Mouse (Mus musculus) hindbrain, embryonic 15.5 days (tissue): ENCODE measurements around the gene Ctdsp1. TPM values are rescaled to one million over a fixed set of nuclear protein-coding genes. Genes with fewer than 3 reads are reported as not detected.

Experiments
- ATAC-seq: fragments of 200-750 bp; cut with Nextera tagmentation; 2 replicates; pipeline ENCODE4 v1.8.0; 2017; ENCODE audit warnings: low read depth, moderate number of reproducible peaks, moderate TSS enrichment; ENCODE audit not compliant: low FRiP score
- H3K27ac ChIP-seq: fragments of 300-500 bp; sonication (generic); replicated peaks from 2 replicates; pipeline ENCODE4 v1.5.1; 2015; ENCODE audit warnings: mild to moderate bottlenecking, inconsistent platforms
- H3K27me3 ChIP-seq: fragments of 300-500 bp; sonication (generic); 2 replicates; pipeline ENCODE4 v1.6.1; 2015; ENCODE audit warnings: control low read depth, inconsistent platforms
- H3K36me3 ChIP-seq: fragments of 300-500 bp; sonication (generic); 2 replicates; pipeline ENCODE4 v1.6.1; 2015; ENCODE audit warnings: control low read depth, inconsistent platforms
- H3K4me1 ChIP-seq: fragments of 300-500 bp; sonication (generic); replicated peaks from 2 replicates; pipeline ENCODE4 v1.6.1; 2015; ENCODE audit warnings: control low read depth, inconsistent platforms
- H3K4me2 ChIP-seq: fragments of 300-500 bp; sonication (generic); 2 replicates; pipeline ENCODE4 v1.6.1; 2015; ENCODE audit warnings: moderate library complexity, mild to moderate bottlenecking, inconsistent platforms
- H3K4me3 ChIP-seq: fragments of 300-500 bp; sonication (generic); 2 replicates; pipeline ENCODE4 v1.5.1; 2015; ENCODE audit warnings: mild to moderate bottlenecking, inconsistent platforms
- H3K9ac ChIP-seq: fragments of 300-500 bp; sonication (generic); 2 replicates; pipeline ENCODE4 v1.6.1; 2015; ENCODE audit warnings: inconsistent platforms
- H3K9me3 ChIP-seq: fragments of 300-500 bp; sonication (generic); 2 replicates; pipeline ENCODE4 v1.6.1; 2016; ENCODE audit warnings: control low read depth, inconsistent platforms
- WGBS: fragments of 180-500 bp; shearing (Covaris S2); methylation state at CpG from one replicate; pipeline ENCODE4 v1.1.7; 2015; 5-methylcytosine and 5-hydroxymethylcytosine counted together
- polyA plus RNA-seq: library from polyadenylated mRNA; unstranded; fragments of >200 nt; fragmentation: Nextera tagmentation; extraction: Ambion mirVana; gene quantifications from 2 replicates; pipeline ENCODE4 v1.2.1, GENCODE M21; 2015

The Ctdsp1 gene
- polyA plus RNA-seq, 1 experiment from 2014 or later = 19.3 TPM

DNA sequence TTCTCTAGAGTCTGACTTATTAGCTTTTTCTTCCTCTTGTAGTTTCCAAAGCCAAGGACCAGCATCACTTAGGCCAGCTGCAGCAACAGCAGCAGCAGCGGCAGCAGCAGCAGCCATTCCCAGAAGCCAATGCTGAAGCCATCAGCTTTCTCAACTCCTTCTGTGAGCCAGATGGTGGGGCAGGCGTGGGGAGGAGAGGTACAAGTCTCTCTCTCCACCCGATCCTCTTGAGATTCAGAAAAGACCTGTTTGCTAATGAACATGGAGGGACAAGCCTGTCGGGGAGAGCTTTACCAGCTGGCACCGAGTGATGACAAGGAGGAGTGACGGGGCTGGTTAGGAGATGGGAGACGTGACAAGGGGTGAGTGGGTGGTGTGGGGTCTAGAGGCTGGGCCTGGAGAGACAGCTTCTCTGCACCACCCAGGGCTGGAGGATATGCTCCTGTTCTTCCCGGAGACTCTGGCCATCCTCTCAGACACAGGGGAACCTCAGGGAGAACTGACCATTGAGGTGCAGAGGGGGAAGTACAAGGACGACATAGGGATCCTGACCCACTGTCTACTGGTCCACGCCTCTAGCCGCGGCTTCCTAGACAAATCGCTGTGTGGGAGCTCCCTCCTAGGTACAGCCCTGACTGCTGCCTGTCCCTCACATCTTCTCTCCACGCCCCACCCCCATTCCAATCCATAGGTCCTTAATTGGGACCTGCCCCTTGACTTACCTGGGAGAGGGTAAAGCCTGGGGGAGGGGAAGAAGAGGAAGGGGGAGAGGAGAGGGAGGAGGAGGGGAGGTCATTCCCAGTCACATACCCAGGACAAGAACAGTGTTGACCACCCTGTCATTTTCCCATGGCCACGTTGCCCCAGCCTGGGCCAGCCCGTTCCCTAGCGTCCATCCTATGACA is 28.7 kb upstream of the Ctdsp1 start:
- Histone ChIP-seq H3K9me3 (no peaks in the 10 kb centered on the region), H3K36me3 (no peaks in the 10 kb centered on the region), H3K9ac (no peak overlapping the region), H3K4me1 (no peaks in the 10 kb centered on the region), H3K4me3 (no peak overlapping the region), H3K27me3 (no peaks in the 10 kb centered on the region), H3K4me2 (no peak overlapping the region), H3K27ac (no peak overlapping the region)
- WGBS = 65% methylated on average over 17 of the region's 17 CpGs
- 0 out of 2 replicates have a peak, but pooled peaks have one; percentile 59 for ATAC-seq

DNA sequence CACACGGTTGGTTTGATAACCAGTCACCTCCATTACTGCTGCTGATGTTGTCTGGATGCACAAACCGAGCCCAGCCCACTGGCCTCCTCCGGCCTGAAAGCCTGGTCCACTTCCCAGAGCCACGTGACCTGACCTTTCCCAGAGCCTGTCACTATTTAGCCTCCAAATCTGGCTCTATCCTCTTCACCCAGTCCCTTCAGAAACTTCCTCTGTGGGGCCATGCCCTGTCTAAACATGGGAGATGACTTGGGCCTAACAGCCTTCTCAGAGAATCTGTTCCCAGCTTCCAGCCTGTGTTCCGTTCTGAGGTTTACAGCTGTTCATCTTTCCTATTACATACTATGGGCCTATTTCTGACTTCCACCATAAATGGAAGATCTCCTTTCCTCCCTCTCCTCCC is 27.9 kb upstream of the Ctdsp1 start:
- no peak for ATAC-seq
- peaks cover 5% of the 10 kb centered on the region for H3K4me1 ChIP-seq
- no peak overlapping the region for H3K9ac ChIP-seq
- 75% methylated on average over 5 of the region's 5 CpGs for WGBS
- no peak overlapping the region for H3K4me3 ChIP-seq
- H3K9me3 ChIP-seq = no peaks in the 10 kb centered on the region
- no peaks in the 10 kb centered on the region for H3K27me3 ChIP-seq
- H3K27ac ChIP-seq = no peak overlapping the region
- no peak overlapping the region for H3K4me2 ChIP-seq
- H3K36me3 ChIP-seq = no peaks in the 10 kb centered on the region

DNA sequence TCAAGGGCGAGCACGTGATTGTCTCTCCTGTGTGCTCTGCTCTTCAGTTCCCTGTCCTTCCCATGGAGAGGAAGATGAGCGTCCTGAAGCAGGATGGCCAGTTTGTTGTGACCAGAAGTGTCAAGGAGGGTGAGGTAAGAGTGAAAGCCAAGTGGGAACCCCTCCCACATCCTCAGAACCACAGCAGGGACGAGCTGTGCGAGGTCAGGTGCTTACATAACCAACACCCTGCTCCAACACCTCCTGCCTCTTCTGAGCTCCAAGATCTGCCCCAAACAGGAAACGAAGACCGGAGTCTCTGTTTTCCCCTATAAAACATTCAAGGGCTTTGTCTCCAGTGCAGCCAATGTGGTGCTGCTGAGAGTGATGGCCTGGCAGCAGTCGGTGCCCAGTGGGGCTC is 27.0 kb upstream of the Ctdsp1 start:
- no peak overlapping the region for H3K27ac ChIP-seq
- H3K27me3 ChIP-seq = no peaks in the 10 kb centered on the region
- no peaks in the 10 kb centered on the region for H3K9me3 ChIP-seq
- no peak for ATAC-seq
- 83% methylated on average over 8 of the region's 8 CpGs for WGBS
- H3K4me3 ChIP-seq = no peak overlapping the region
- H3K36me3 ChIP-seq = no peaks in the 10 kb centered on the region
- no peak overlapping the region for H3K9ac ChIP-seq
- H3K4me1 ChIP-seq = peaks cover 5% of the 10 kb centered on the region
- H3K4me2 ChIP-seq = no peak overlapping the region

DNA sequence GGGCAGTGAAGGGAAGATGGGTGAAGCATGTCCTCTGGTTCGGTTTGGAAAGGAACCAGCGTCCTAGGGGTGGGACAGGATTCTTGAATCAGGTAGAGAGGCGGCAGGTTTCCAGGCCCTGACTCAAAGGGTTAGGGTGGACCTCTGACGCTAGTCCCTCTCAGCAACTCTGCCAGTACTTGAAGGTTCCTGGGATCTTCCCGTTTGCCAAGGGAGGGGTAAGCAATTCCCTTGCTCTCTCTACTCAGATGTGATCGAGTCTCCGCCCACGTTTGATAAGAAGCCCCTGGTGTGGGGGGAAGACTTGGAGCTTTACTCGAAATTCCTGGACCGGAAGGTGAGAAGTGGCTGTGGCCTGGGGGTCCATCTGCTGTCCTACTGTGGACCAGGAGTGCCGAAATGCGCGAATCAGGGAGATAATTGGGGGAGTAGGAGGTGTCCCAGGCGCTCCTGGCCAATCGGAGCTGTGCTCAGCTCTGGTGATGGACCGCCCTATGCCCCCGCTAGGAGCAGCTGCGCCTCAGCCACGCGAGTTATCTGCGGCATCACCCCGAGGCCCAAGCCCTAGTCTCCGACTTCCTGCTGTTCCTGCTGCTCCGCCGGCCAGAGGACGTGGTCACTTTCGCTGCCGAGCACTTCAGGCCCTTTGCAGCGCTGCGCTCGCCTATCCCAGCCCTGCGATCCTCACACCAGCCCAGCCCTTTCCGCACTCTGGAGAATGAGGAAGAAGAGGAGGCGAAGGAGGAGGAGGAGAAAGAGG is 23.2 kb upstream of the Ctdsp1 start:
- Histone ChIP-seq H3K9me3 (no peaks in the 10 kb centered on the region), H3K4me3 (peak overlapping the region; percentile 33), H3K4me1 (peaks cover 5% of the 10 kb centered on the region), H3K36me3 (no peaks in the 10 kb centered on the region), H3K4me2 (peak overlapping the region; percentile 63), H3K27ac (no peak overlapping the region), H3K27me3 (no peaks in the 10 kb centered on the region), H3K9ac (peak overlapping the region; percentile 10; the same call in 1 of the 2 replicates)
- 19% methylated on average over 34 of the region's 34 CpGs for WGBS
- peak; percentile 81 for ATAC-seq

DNA sequence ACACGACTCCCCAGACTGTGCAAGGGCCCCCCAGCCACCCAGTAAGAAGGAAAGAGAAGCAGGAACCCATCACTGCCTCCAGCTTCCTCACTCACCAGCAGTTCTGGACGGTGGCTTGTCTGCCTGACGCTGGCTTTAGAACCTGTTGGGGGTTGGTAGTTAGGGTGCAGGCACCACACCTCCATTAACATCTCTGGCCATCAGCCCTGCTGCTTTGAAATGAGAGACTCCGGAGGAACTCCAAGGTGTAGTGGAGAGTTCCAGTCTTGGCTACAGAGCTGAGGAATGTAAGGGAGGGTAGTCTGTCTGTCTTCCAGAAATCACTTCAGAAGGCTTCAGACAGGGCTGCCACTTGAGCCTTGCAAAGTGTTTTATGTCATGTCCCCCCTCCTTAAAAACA is 21.3 kb upstream of the Ctdsp1 start:
- 63% methylated on average over 3 of the region's 4 CpGs for WGBS
- H3K9me3 ChIP-seq = no peaks in the 10 kb centered on the region
- no peak overlapping the region for H3K4me2 ChIP-seq

DNA sequence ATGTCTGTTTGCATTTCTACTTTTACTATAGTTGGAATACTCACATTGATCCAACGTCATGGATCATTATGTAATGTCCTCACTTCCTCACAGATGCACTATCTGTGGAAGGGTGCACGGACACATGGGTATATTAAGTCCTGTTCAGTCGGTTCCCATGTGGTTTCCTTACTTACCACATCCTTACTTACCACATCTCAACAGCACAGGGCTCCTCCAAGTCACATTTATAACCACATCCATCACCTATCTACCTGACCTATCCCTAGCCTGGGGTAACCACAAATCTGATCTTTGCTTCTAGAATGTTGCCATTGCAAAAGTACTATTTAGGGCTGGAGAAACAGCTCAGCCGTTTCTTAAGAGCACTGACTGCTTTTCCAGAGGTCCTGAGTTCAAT is 17.9 kb upstream of the Ctdsp1 start:
- Histone ChIP-seq H3K36me3 (no peaks in the 10 kb centered on the region), H3K9me3 (no peaks in the 10 kb centered on the region), H3K4me3 (no peak overlapping the region), H3K27me3 (no peaks in the 10 kb centered on the region), H3K4me2 (no peak overlapping the region), H3K27ac (no peak overlapping the region), H3K4me1 (peaks cover under 1% of the 10 kb centered on the region; the same call in 1 of the 2 replicates), H3K9ac (no peak overlapping the region)
- no peak for ATAC-seq
- 83% methylated on average over 4 of the region's 4 CpGs for WGBS

More for the DNA sequence above, 21.3 kb upstream of the Ctdsp1 start:
- Histone ChIP-seq H3K4me1 (peaks cover 5% of the 10 kb centered on the region), H3K36me3 (no peaks in the 10 kb centered on the region), H3K27me3 (no peaks in the 10 kb centered on the region), H3K9ac (no peak overlapping the region), H3K4me3 (no peak overlapping the region), H3K27ac (no peak overlapping the region)
- no peak for ATAC-seq

DNA sequence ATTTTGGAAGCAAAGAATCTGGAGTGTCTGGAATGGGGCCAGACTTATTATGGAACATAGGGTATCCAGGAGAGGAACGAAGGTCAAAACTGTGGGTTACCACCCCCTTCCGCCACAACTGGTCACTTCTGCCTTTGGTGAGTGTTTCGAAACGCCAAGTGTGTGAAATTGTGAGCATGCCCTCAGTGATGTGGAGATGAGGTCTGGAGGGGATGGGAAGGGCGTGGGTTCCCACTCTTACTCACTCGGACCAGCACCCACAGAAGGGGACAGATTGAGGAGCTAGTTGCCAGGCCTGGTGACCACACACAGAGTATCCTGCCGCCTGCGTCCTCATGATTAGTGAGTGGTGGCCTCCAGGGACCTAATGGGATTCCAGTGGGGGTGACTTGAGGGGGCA is 16.3 kb upstream of the Ctdsp1 start, which contains the start of gene Slc11a1:
TSS of gene Slc11a1 (plus strand) at position 216 of the 400 bp plus-strand sequence.
- Histone ChIP-seq H3K4me2 (no peak within 1 kb of the TSS), H3K27ac (no peak within 1 kb of the TSS), H3K4me1 (no peaks in the 10 kb centered on the region), H3K4me3 (no peak within 1 kb of the TSS), H3K36me3 (no peaks in the 10 kb centered on the region), H3K9ac (no peak within 1 kb of the TSS), H3K27me3 (no peaks in the 10 kb centered on the region), H3K9me3 (no peaks in the 10 kb centered on the region)
- 0 out of 2 replicates have a peak, but pooled peaks have one; percentile 34 for ATAC-seq
- WGBS = 81% methylated on average over 8 of the region's 8 CpGs

DNA sequence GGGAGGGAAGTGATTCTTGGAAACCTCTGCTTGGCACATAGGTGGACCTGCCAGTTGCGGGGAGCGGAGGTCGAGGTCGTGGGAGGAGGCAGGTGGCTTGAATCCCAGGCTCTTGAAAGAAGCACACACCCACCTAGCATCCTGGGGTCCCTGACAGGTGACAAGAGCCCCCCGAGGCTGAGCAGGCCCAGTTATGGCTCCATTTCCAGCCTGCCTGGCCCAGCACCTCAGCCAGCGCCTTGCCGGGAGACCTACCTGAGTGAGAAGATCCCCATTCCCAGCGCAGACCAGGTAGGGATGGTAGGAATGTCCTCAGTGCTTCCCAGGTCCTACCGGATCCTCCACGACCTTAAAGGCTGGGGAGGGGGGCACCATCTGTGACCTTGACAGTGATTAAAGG is 15.7 kb upstream of the Ctdsp1 start:
- Histone ChIP-seq H3K36me3 (no peaks in the 10 kb centered on the region), H3K9me3 (no peaks in the 10 kb centered on the region), H3K4me1 (no peaks in the 10 kb centered on the region), H3K4me3 (no peak overlapping the region), H3K4me2 (no peak overlapping the region), H3K9ac (no peak overlapping the region), H3K27ac (no peak overlapping the region), H3K27me3 (no peaks in the 10 kb centered on the region)
- 77% methylated on average over 10 of the region's 10 CpGs for WGBS
- ATAC-seq = no peak

DNA sequence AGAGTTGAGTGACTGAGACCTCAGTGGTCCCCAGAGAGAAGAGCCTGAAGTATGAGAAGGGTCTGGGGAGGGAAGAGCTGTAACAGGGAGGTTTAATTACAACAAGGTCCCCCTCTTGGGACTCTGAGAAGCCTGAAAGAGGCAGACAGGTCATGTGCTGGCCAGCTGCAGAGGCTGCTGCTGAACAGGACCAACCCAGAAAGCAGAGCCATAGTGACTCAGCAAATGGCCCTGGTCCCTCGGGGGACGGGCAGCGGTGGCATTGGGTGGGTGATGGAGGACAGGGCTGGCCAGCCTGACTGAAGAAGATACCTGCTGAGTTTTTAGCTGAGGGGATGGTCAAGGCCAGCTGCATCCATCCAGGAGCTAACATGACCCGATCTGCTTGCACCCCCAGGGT is 14.9 kb upstream of the Ctdsp1 start:
- H3K27ac ChIP-seq = no peak overlapping the region
- WGBS = 77% methylated on average over 4 of the region's 4 CpGs
- H3K9ac ChIP-seq = no peak overlapping the region
- ATAC-seq = no peak
- H3K4me1 ChIP-seq = no peaks in the 10 kb centered on the region
- no peaks in the 10 kb centered on the region for H3K9me3 ChIP-seq
- no peak overlapping the region for H3K4me3 ChIP-seq
- no peaks in the 10 kb centered on the region for H3K27me3 ChIP-seq
- no peak overlapping the region for H3K4me2 ChIP-seq
- H3K36me3 ChIP-seq = no peaks in the 10 kb centered on the region

DNA sequence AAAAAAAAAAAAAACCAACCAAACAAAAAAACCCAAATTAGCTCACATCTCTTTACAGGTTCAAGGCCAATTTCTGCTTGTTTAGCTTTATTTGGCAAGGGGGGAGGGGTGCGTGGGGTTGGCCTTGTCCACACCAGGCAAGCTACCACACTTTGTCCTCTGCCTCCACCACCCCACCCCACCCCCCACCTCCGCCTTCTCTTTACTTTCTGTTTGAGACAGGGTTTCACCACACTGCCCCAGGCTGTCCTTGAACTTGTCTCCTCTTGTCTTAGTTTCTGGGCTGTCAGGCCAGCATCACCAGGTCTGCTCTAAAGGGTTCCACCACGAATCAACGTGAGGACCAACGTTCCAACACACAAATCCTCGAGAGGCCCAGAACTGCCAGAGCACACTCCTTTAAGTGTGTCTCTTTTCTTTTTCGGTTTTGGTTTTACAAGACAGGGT is 12.2 kb upstream of the Ctdsp1 start:
- H3K27me3 ChIP-seq = no peaks in the 10 kb centered on the region

DNA sequence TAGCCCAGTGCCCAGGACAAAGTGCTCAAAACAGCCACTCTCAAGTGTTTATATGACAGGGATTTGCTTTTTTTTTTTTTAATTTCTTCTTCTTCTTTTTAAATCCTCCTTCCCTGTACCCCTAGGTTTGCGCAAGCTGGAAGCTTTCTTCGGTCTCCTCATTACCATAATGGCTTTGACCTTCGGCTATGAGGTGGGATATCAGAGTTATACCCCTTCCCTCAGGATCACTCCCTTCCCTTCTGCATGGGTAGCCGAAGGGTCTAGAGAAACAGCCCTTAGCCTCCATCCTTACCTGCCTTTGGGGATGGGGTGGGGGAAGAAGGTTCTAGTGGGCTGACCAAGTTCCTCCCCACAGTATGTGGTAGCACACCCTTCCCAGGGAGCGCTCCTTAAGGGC is 10.8 kb upstream of the Ctdsp1 start:
- WGBS = 92% methylated on average over 5 of the region's 5 CpGs
- Histone ChIP-seq H3K9me3 (no peaks in the 10 kb centered on the region), H3K4me3 (no peak overlapping the region), H3K4me2 (no peak overlapping the region), H3K27ac (no peak overlapping the region), H3K36me3 (no peaks in the 10 kb centered on the region), H3K9ac (no peak overlapping the region), H3K4me1 (no peaks in the 10 kb centered on the region), H3K27me3 (no peaks in the 10 kb centered on the region)
- no peak for ATAC-seq

More for the DNA sequence above, 12.2 kb upstream of the Ctdsp1 start:
- Histone ChIP-seq H3K27ac (no peak overlapping the region), H3K4me2 (no peak overlapping the region), H3K9ac (no peak overlapping the region), H3K4me3 (no peak overlapping the region), H3K4me1 (no peaks in the 10 kb centered on the region), H3K36me3 (no peaks in the 10 kb centered on the region), H3K9me3 (no peaks in the 10 kb centered on the region)
- 84% methylated on average over 7 of the region's 7 CpGs for WGBS
- no peak for ATAC-seq

DNA sequence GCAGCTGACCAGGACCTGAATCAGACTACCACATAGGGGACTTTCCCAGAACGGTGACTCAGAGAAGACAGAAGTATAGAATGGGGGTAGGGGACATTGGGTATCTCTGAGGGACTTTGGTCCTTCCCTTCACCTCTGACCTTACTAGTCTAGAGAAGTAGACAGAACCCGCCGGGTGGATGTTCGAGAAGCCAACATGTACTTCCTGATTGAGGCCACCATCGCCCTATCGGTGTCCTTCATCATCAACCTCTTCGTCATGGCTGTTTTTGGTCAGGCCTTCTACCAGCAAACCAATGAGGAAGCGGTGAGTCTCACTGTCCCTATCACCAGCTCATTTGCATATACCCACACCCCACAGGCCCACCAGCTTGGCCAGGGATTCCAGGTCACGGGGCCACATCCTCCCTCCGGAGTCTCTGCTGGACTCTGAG is 9.7 kb upstream of the Ctdsp1 start:
- H3K9ac ChIP-seq = no peak overlapping the region
- H3K27ac ChIP-seq = no peak overlapping the region
- H3K36me3 ChIP-seq = no peaks in the 10 kb centered on the region
- H3K27me3 ChIP-seq = no peaks in the 10 kb centered on the region
- ATAC-seq = no peak
- H3K9me3 ChIP-seq = no peaks in the 10 kb centered on the region
- 0 out of 2 replicates have a peak, but pooled peaks cover 3% of the 10 kb centered on the region for H3K4me1 ChIP-seq
- no peak overlapping the region for H3K4me3 ChIP-seq
- 88% methylated on average over 10 of the region's 10 CpGs for WGBS
- H3K4me2 ChIP-seq = no peak overlapping the region
